ENCODE assay signal across 7 mouse cellular contexts in genomic region chr8:64849091-64849896, GRCm38 (mm10). TPM values are rescaled to one million over a fixed set of nuclear protein-coding genes. Genes with fewer than 3 reads are reported as not detected.
A peak's percentile ranks its signal among the peaks of the same experiment; 100 is the strongest.
DNase-seq lines count a peak whose midpoint lies in the region; ATAC-seq and TF ChIP-seq lines count a peak whose summit lies in the region.

No protein-coding gene starts in this region.

- peak; percentile 87 for ATAC-seq in lung, embryonic 14.5 days (ENCODE audit: insufficient read depth)
- peak; percentile 83 for ATAC-seq in embryonic facial prominence, embryonic 11.5 days (replicated peaks; ENCODE audit: insufficient number of reproducible peaks, low FRiP score, low TSS enrichment, low read depth)
- ATAC-seq in hindbrain, embryonic 16.5 days, result peak; percentile 82
- ATAC-seq in midbrain, embryonic 11.5 days (ENCODE audit: low FRiP score), result peak; percentile 88

- TF ChIP-seq CTCF in lung, embryonic 14.5 days (IDR thresholded peaks at IDR 0.05; ENCODE audit: low read depth), result no peak

- no peaks in the 10 kb centered on the region for H3K9me3 ChIP-seq in lung, embryonic 14.5 days (ENCODE audit: low read depth, low read length)
- H3K9me3 ChIP-seq in embryonic facial prominence, embryonic 11.5 days (replicated peaks; ENCODE audit: control insufficient read depth, low read length), result no peaks in the 10 kb centered on the region
- no peaks in the 10 kb centered on the region for H3K9me3 ChIP-seq in hindbrain, embryonic 16.5 days (ENCODE audit: control insufficient read depth, low read length)
- no peaks in the 10 kb centered on the region for H3K9me3 ChIP-seq in midbrain, embryonic 11.5 days (ENCODE audit: control insufficient read depth, low read length)

- WGBS in lung, embryonic 14.5 days, result 0% methylated on average over 76 of the region's 100 CpGs
- WGBS in embryonic facial prominence, embryonic 11.5 days, result 0% methylated on average over 25 of the region's 100 CpGs
- under 1% methylated on average over 53 of the region's 100 CpGs for WGBS in hindbrain, embryonic 16.5 days
- under 1% methylated on average over 51 of the region's 100 CpGs for WGBS in midbrain, embryonic 11.5 days

- H3K27ac ChIP-seq in lung, embryonic 14.5 days (ENCODE audit: low read depth), result peak overlapping the region; percentile 69
- H3K27ac ChIP-seq in embryonic facial prominence, embryonic 11.5 days (replicated peaks; ENCODE audit: low read depth, low read length), result peak overlapping the region; percentile 41; the same call in 1 of the 2 replicates
- peak overlapping the region; percentile 91 for H3K27ac ChIP-seq in hindbrain, embryonic 16.5 days (ENCODE audit: low read depth, low read length)
- peak overlapping the region; percentile 77 for H3K27ac ChIP-seq in midbrain, embryonic 11.5 days (ENCODE audit: low read depth, low read length)

- peaks cover 3% of the 10 kb centered on the region; the same call in 1 of the 2 replicates for H3K4me1 ChIP-seq in lung, embryonic 14.5 days (ENCODE audit: insufficient read depth)
- H3K4me1 ChIP-seq in embryonic facial prominence, embryonic 11.5 days (ENCODE audit: control insufficient read depth, insufficient read depth, low read length), result no peaks in the 10 kb centered on the region
- peaks cover 14% of the 10 kb centered on the region for H3K4me1 ChIP-seq in hindbrain, embryonic 16.5 days (ENCODE audit: control insufficient read depth, insufficient read depth, low read depth, low read length)
- peaks cover 13% of the 10 kb centered on the region for H3K4me1 ChIP-seq in midbrain, embryonic 11.5 days (ENCODE audit: control insufficient read depth, insufficient read depth, low read length)

- peak overlapping the region; percentile 85 for H3K4me2 ChIP-seq in lung, embryonic 14.5 days
- H3K4me2 ChIP-seq in embryonic facial prominence, embryonic 11.5 days (ENCODE audit: low read depth, low read length), result peak overlapping the region; percentile 83
- peak overlapping the region; percentile 78 for H3K4me2 ChIP-seq in hindbrain, embryonic 16.5 days (ENCODE audit: low read length)
- peak overlapping the region; percentile 82 for H3K4me2 ChIP-seq in midbrain, embryonic 11.5 days

- H3K4me3 ChIP-seq in lung, embryonic 14.5 days (ENCODE audit: low read depth, low read length), result peak overlapping the region; percentile 88
- peak overlapping the region; percentile 91 for H3K4me3 ChIP-seq in embryonic facial prominence, embryonic 11.5 days (ENCODE audit: low read depth, low read length)
- peak overlapping the region; percentile 84 for H3K4me3 ChIP-seq in hindbrain, embryonic 16.5 days (ENCODE audit: low read length)
- peak overlapping the region; percentile 92 for H3K4me3 ChIP-seq in midbrain, embryonic 11.5 days (ENCODE audit: low read depth, low read length)

- no peaks in the 10 kb centered on the region for H3K27me3 ChIP-seq in lung, embryonic 14.5 days (ENCODE audit: insufficient read depth, low read length)
- H3K27me3 ChIP-seq in embryonic facial prominence, embryonic 11.5 days (ENCODE audit: control insufficient read depth, insufficient read depth, low read length), result no peaks in the 10 kb centered on the region
- H3K27me3 ChIP-seq in hindbrain, embryonic 16.5 days (replicated peaks; ENCODE audit: control insufficient read depth, insufficient read depth, low read length), result no peaks in the 10 kb centered on the region
- no peaks in the 10 kb centered on the region for H3K27me3 ChIP-seq in midbrain, embryonic 11.5 days (ENCODE audit: control insufficient read depth, insufficient read depth, low read length)

- H3K36me3 ChIP-seq in lung, embryonic 14.5 days (ENCODE audit: insufficient read depth), result no peaks in the 10 kb centered on the region
- H3K36me3 ChIP-seq in embryonic facial prominence, embryonic 11.5 days (replicated peaks; ENCODE audit: control insufficient read depth, insufficient read depth, low read depth, low read length), result no peaks in the 10 kb centered on the region
- no peaks in the 10 kb centered on the region for H3K36me3 ChIP-seq in hindbrain, embryonic 16.5 days (ENCODE audit: control insufficient read depth, insufficient read depth, low read length)
- no peaks in the 10 kb centered on the region for H3K36me3 ChIP-seq in midbrain, embryonic 11.5 days (ENCODE audit: control insufficient read depth, insufficient read depth, low read length)

- peak; percentile 24 for DNase-seq in lung, embryonic 14.5 days
- no peak for DNase-seq in lung, postnatal 36 days
- peak; percentile 64 for DNase-seq in ZHBTc4 (ENCODE audit: low read depth, low spot score)
- peak; percentile 33 for DNase-seq in embryonic facial prominence, embryonic 11.5 days (ENCODE audit: low spot score)
- DNase-seq in midbrain, embryonic 11.5 days (ENCODE audit: low spot score, missing footprints), result peak; percentile 93
- DNase-seq in thymus, postnatal 10 days (ENCODE audit: low spot score in 2 of 2), result peak; percentile 9 to 53

- peak overlapping the region; percentile 77 for H3K9ac ChIP-seq in lung, embryonic 14.5 days
- peak overlapping the region; percentile 82 for H3K9ac ChIP-seq in embryonic facial prominence, embryonic 11.5 days (replicated peaks; ENCODE audit: low read length)
- H3K9ac ChIP-seq in hindbrain, embryonic 16.5 days (ENCODE audit: low read depth, low read length), result peak overlapping the region; percentile 78
- peak overlapping the region; percentile 94 for H3K9ac ChIP-seq in midbrain, embryonic 11.5 days (ENCODE audit: low read length)

RNA-seq across cellular contexts. Expression of gene Klhl2, which starts 0.5 kb away (rescaled TPM):
- polyA plus RNA-seq in lung, embryonic 14.5 days (2014; fragmentation: Nextera tagmentation; extraction: Ambion mirVana), result 15.8 and 16.9 TPM in 2 replicates
- polyA plus RNA-seq in embryonic facial prominence, embryonic 11.5 days (2014; fragmentation: Nextera tagmentation; extraction: Ambion mirVana), result 10.5 and 13.9 TPM in 2 replicates
- polyA plus RNA-seq in hindbrain, embryonic 16.5 days (2015; fragmentation: Nextera tagmentation; extraction: Ambion mirVana), result 16.3 and 18.3 TPM in 2 replicates
- polyA plus RNA-seq in midbrain, embryonic 11.5 days (2014; fragmentation: Nextera tagmentation; extraction: Ambion mirVana), result 18.9 and 19.4 TPM in 2 replicates

Comparison
In these comparisons a context has a peak if more than half of its experiments do, and no peak if none do; other contexts are left out.
1. H3K27ac ChIP-seq: peak in every context shown above with its lines; median percentile 91 in hindbrain, embryonic 16.5 days; 77 in midbrain, embryonic 11.5 days; 69 in lung, embryonic 14.5 days; 41 in embryonic facial prominence, embryonic 11.5 days.